Mouse (Mus musculus): Measurements from ENCODE around the gene Spem2. TPM values are rescaled to one million over a fixed set of nuclear protein-coding genes. Genes with fewer than 3 reads are reported as not detected.

Spem2 gene
- polyA plus RNA-seq, 1 experiment from 2014 or later = not detected

GRCm38 (mm10) chr11:69784793-69785272, 33.4 kb downstream of the Spem2 start:
- DNase-seq (ENCODE audit: low spot score) = peak; percentile 61
- peak; percentile 39; the same call in 1 of the 2 replicates for ATAC-seq (replicated peaks; ENCODE audit: low FRiP score, low read depth)
- no peak overlapping the region for H3K27ac ChIP-seq

GRCm38 (mm10) chr11:69781828-69782227, 36.4 kb downstream of the Spem2 start:
- no peak for ATAC-seq (replicated peaks; ENCODE audit: low FRiP score, low read depth)
- 26% methylated on average over 4 of the region's 4 CpGs for WGBS
- no peak overlapping the region for H3K27ac ChIP-seq

More at GRCm38 (mm10) chr11:69784793-69785272, 33.4 kb downstream of the Spem2 start:
- no peaks in the 10 kb centered on the region for H3K36me3 ChIP-seq (ENCODE audit: insufficient read depth, low read length)
- H3K9ac ChIP-seq (ENCODE audit: low read depth, low read length) = no peak overlapping the region
- H3K9me3 ChIP-seq (replicated peaks; ENCODE audit: low read length) = no peaks in the 10 kb centered on the region
- TF ChIP-seq CTCF (IDR thresholded peaks at IDR 0.05; ENCODE audit: low read depth) = no peak
- H3K4me3 ChIP-seq (replicated peaks; ENCODE audit: low read depth, low read length) = no peak overlapping the region
- no peaks in the 10 kb centered on the region for H3K27me3 ChIP-seq (ENCODE audit: insufficient read depth, low read length)
- peak overlapping the region; percentile 37 for H3K4me2 ChIP-seq (ENCODE audit: low read length)
- H3K4me1 ChIP-seq (replicated peaks; ENCODE audit: insufficient read depth, low read length) = 0 out of 2 replicates have a peak, but pooled peaks cover 3% of the 10 kb centered on the region
- 37% methylated on average over 15 of the region's 15 CpGs for WGBS

GRCm38 (mm10) chr11:69778985-69779384, 39.3 kb downstream of the Spem2 start:
- 66% methylated on average over 7 of the region's 7 CpGs for WGBS

More at GRCm38 (mm10) chr11:69781828-69782227, 36.4 kb downstream of the Spem2 start:
- Histone ChIP-seq H3K4me2 (ENCODE audit: low read length) (no peak overlapping the region), H3K36me3 (ENCODE audit: insufficient read depth, low read length) (no peaks in the 10 kb centered on the region), H3K9me3 (replicated peaks; ENCODE audit: low read length) (no peaks in the 10 kb centered on the region), H3K9ac (ENCODE audit: low read depth, low read length) (no peak overlapping the region), H3K4me1 (replicated peaks; ENCODE audit: insufficient read depth, low read length) (peaks cover 14% of the 10 kb centered on the region), H3K27me3 (ENCODE audit: insufficient read depth, low read length) (no peaks in the 10 kb centered on the region), H3K4me3 (replicated peaks; ENCODE audit: low read depth, low read length) (no peak overlapping the region)
- TF ChIP-seq CTCF (IDR thresholded peaks at IDR 0.05; ENCODE audit: low read depth) = no peak
- DNase-seq (ENCODE audit: low spot score) = no peak

GRCm38 (mm10) chr11:69778258-69778982, 39.8 kb downstream of the Spem2 start:
- DNase-seq (ENCODE audit: low spot score) (no peak), ATAC-seq (replicated peaks; ENCODE audit: low FRiP score, low read depth) (no peak)
- TF ChIP-seq CTCF (IDR thresholded peaks at IDR 0.05; ENCODE audit: low read depth) = no peak
- no peak overlapping the region for H3K9ac ChIP-seq (ENCODE audit: low read depth, low read length)
- H3K4me3 ChIP-seq (replicated peaks; ENCODE audit: low read depth, low read length) = no peak overlapping the region
- H3K4me2 ChIP-seq (ENCODE audit: low read length) = 0 out of 2 replicates have a peak overlapping the region, but pooled peaks have one; percentile 15
- no peaks in the 10 kb centered on the region for H3K9me3 ChIP-seq (replicated peaks; ENCODE audit: low read length)
- H3K27ac ChIP-seq = no peak overlapping the region
- no peaks in the 10 kb centered on the region for H3K27me3 ChIP-seq (ENCODE audit: insufficient read depth, low read length)
- H3K36me3 ChIP-seq (ENCODE audit: insufficient read depth, low read length) = no peaks in the 10 kb centered on the region
- peaks cover 11% of the 10 kb centered on the region for H3K4me1 ChIP-seq (replicated peaks; ENCODE audit: insufficient read depth, low read length)
- 58% methylated on average over 22 of the region's 23 CpGs for WGBS

More at GRCm38 (mm10) chr11:69778985-69779384, 39.3 kb downstream of the Spem2 start:
- no peaks in the 10 kb centered on the region for H3K27me3 ChIP-seq (ENCODE audit: insufficient read depth, low read length)
- ATAC-seq (replicated peaks; ENCODE audit: low FRiP score, low read depth) = no peak
- no peak overlapping the region for H3K4me3 ChIP-seq (replicated peaks; ENCODE audit: low read depth, low read length)
- H3K27ac ChIP-seq = no peak overlapping the region
- H3K4me2 ChIP-seq (ENCODE audit: low read length) = 0 out of 2 replicates have a peak overlapping the region, but pooled peaks have one; percentile 15
- TF ChIP-seq CTCF (IDR thresholded peaks at IDR 0.05; ENCODE audit: low read depth) = no peak
- no peaks in the 10 kb centered on the region for H3K36me3 ChIP-seq (ENCODE audit: insufficient read depth, low read length)
- H3K9me3 ChIP-seq (replicated peaks; ENCODE audit: low read length) = no peaks in the 10 kb centered on the region
- peaks cover 11% of the 10 kb centered on the region for H3K4me1 ChIP-seq (replicated peaks; ENCODE audit: insufficient read depth, low read length)
- no peak overlapping the region for H3K9ac ChIP-seq (ENCODE audit: low read depth, low read length)
- DNase-seq (ENCODE audit: low spot score) = no peak

GRCm38 (mm10) chr11:69777504-69778257, 40.6 kb downstream of the Spem2 start:
- no peaks in the 10 kb centered on the region for H3K27me3 ChIP-seq (ENCODE audit: insufficient read depth, low read length)
- ATAC-seq (replicated peaks; ENCODE audit: low FRiP score, low read depth) (no peak; the same call in 1 of the 2 replicates), DNase-seq (ENCODE audit: low spot score) (peak; percentile 34)
- H3K9ac ChIP-seq (ENCODE audit: low read depth, low read length) = no peak overlapping the region
- no peaks in the 10 kb centered on the region for H3K36me3 ChIP-seq (ENCODE audit: insufficient read depth, low read length)
- whole genome bisulfite sequencing = 46% methylated on average over 22 of the region's 26 CpGs
- no peak overlapping the region for H3K4me3 ChIP-seq (replicated peaks; ENCODE audit: low read depth, low read length)
- TF ChIP-seq CTCF (IDR thresholded peaks at IDR 0.05; ENCODE audit: low read depth) = no peak
- H3K4me1 ChIP-seq (replicated peaks; ENCODE audit: insufficient read depth, low read length) = peaks cover 11% of the 10 kb centered on the region
- H3K9me3 ChIP-seq (replicated peaks; ENCODE audit: low read length) = no peaks in the 10 kb centered on the region
- no peak overlapping the region for H3K4me2 ChIP-seq (ENCODE audit: low read length)
- no peak overlapping the region for H3K27ac ChIP-seq

GRCm38 (mm10) chr11:69776488-69776887, 41.8 kb downstream of the Spem2 start:
- no peak for TF ChIP-seq CTCF (IDR thresholded peaks at IDR 0.05; ENCODE audit: low read depth)
- peaks cover 11% of the 10 kb centered on the region for H3K4me1 ChIP-seq (replicated peaks; ENCODE audit: insufficient read depth, low read length)
- H3K9ac ChIP-seq (ENCODE audit: low read depth, low read length) = no peak overlapping the region
- H3K27me3 ChIP-seq (ENCODE audit: insufficient read depth, low read length) = no peaks in the 10 kb centered on the region
- ATAC-seq (replicated peaks; ENCODE audit: low FRiP score, low read depth) (no peak), DNase-seq (ENCODE audit: low spot score) (no peak)
- no peak overlapping the region for H3K27ac ChIP-seq
- H3K4me3 ChIP-seq (replicated peaks; ENCODE audit: low read depth, low read length) = no peak overlapping the region
- WGBS = 86% methylated on average over 20 of the region's 20 CpGs
- no peaks in the 10 kb centered on the region for H3K36me3 ChIP-seq (ENCODE audit: insufficient read depth, low read length)
- no peaks in the 10 kb centered on the region for H3K9me3 ChIP-seq (replicated peaks; ENCODE audit: low read length)
- no peak overlapping the region for H3K4me2 ChIP-seq (ENCODE audit: low read length)
